Mouse (Mus musculus) liver, embryonic 13.5 days (tissue): ENCODE data around the gene Loxl4. TPM values are rescaled to one million over a fixed set of nuclear protein-coding genes. Genes with fewer than 3 reads are reported as not detected.

Experiments used
- ATAC-seq: fragments of 200-750 bp; cut with Nextera tagmentation; 2 replicates; pipeline ENCODE4 v1.8.0; 2017; ENCODE audit warnings: low read depth, mild to moderate bottlenecking, moderate number of reproducible peaks, moderate library complexity
- DNase-seq: peaks from one replicate; pipeline ENCODE4 v3.0.0; 2022
- H3K27ac ChIP-seq: fragments of 300-500 bp; sonication (generic); 2 replicates; pipeline ENCODE4 v1.5.1; 2015; ENCODE audit warnings: moderate library complexity, mild to moderate bottlenecking, inconsistent platforms
- H3K27me3 ChIP-seq: fragments of 300-500 bp; sonication (generic); 2 replicates; pipeline ENCODE4 v1.6.1; 2015; ENCODE audit warnings: mild to moderate bottlenecking, inconsistent platforms
- H3K36me3 ChIP-seq: fragments of 300-500 bp; sonication (generic); 2 replicates; pipeline ENCODE4 v1.6.1; 2015; ENCODE audit warnings: mild to moderate bottlenecking, inconsistent platforms
- H3K4me1 ChIP-seq: fragments of 300-500 bp; sonication (generic); replicated peaks from 2 replicates; pipeline ENCODE4 v1.6.1; 2015; ENCODE audit warnings: inconsistent platforms
- H3K4me2 ChIP-seq: fragments of 300-500 bp; sonication (generic); 2 replicates; pipeline ENCODE4 v1.6.1; 2015; ENCODE audit warnings: inconsistent platforms, mild to moderate bottlenecking, moderate library complexity
- H3K4me3 ChIP-seq: fragments of 300-500 bp; sonication (generic); replicated peaks from 2 replicates; pipeline ENCODE4 v1.5.1; 2015; ENCODE audit warnings: mild to moderate bottlenecking, inconsistent platforms
- H3K9ac ChIP-seq: fragments of 300-500 bp; sonication (generic); 2 replicates; pipeline ENCODE4 v1.6.1; 2015; ENCODE audit warnings: mild to moderate bottlenecking, inconsistent platforms
- H3K9me3 ChIP-seq: fragments of 300-500 bp; sonication (generic); replicated peaks from 2 replicates; pipeline ENCODE4 v1.6.1; 2016; ENCODE audit warnings: inconsistent platforms
- WGBS: fragments of 180-500 bp; shearing (Covaris S2); methylation state at CpG from one replicate; pipeline ENCODE4 v1.1.7; 2015; ENCODE audit not compliant: insufficient replicate concordance; 5-methylcytosine and 5-hydroxymethylcytosine counted together
- polyA plus RNA-seq: library from polyadenylated mRNA; unstranded; fragments of >200 nt; fragmentation: Nextera tagmentation; extraction: Ambion mirVana; gene quantifications from 2 replicates; pipeline ENCODE4 v1.2.1, GENCODE M21; 2015

The Loxl4 gene
- polyA plus RNA-seq, 1 experiment from 2014 or later, result 0.18 TPM

DNA sequence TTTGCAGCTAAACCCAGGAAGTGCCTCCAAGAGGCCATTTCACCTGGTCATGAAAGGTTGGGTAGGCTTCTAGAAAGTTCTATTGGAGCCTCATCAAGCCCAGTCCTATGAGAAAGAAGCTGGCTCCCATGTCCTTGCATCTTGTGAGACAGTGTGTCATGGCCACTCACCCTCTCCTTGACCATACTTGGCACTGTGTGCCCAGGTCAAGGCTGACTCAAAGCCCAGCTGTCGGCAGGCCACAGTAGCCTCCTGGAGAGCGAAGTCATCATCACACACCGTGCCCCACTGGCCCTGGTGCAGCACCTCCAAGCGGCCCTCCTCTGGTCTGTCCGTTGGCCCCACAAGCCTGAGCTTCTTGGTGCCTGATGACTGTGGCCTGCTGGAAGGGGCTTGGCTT lies 4.5 kb downstream of the Loxl4 start:
- H3K27ac ChIP-seq, result no peak overlapping the region
- ATAC-seq, result no peak
- peaks cover 31% of the 10 kb centered on the region for H3K27me3 ChIP-seq

DNA sequence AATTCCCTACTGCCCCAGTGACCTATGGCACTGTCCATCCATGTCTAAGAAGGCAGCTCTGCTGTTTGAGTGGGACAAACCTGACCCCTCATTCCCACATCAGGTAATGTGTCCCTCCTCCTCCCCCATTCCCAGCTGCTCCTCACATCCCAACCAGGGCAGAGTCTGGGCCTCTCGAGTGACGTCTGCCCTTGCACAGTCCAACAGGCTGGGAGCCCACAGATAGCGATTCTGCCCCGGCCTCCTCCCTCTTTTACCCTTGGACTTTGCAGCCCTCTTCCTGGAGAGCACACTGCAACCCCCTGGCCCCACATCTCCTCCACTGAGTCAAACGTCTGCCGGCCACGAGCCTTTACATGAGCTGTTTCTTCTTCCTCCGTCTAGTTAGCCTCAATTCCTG lies 10.0 kb downstream of the Loxl4 start:
- no peak overlapping the region for H3K9ac ChIP-seq
- peaks cover 3% of the 10 kb centered on the region; the same call in 1 of the 2 replicates for H3K27me3 ChIP-seq
- WGBS, result 47% methylated on average over 8 of the region's 8 CpGs
- DNase-seq (no peak), ATAC-seq (no peak; the same call in 1 of the 2 replicates)
- H3K4me2 ChIP-seq, result no peak overlapping the region
- H3K27ac ChIP-seq, result no peak overlapping the region
- H3K4me3 ChIP-seq, result no peak overlapping the region
- no peaks in the 10 kb centered on the region for H3K36me3 ChIP-seq
- no peaks in the 10 kb centered on the region for H3K9me3 ChIP-seq
- H3K4me1 ChIP-seq, result no peaks in the 10 kb centered on the region

More for the DNA sequence above, 4.5 kb downstream of the Loxl4 start:
- H3K4me3 ChIP-seq, result no peak overlapping the region
- H3K9me3 ChIP-seq, result no peaks in the 10 kb centered on the region
- DNase-seq, result no peak
- peaks cover 8% of the 10 kb centered on the region; the same call in 1 of the 2 replicates for H3K4me1 ChIP-seq
- WGBS, result 79% methylated on average over 5 of the region's 5 CpGs
- no peak overlapping the region for H3K9ac ChIP-seq
- no peak overlapping the region for H3K4me2 ChIP-seq
- H3K36me3 ChIP-seq, result no peaks in the 10 kb centered on the region

DNA sequence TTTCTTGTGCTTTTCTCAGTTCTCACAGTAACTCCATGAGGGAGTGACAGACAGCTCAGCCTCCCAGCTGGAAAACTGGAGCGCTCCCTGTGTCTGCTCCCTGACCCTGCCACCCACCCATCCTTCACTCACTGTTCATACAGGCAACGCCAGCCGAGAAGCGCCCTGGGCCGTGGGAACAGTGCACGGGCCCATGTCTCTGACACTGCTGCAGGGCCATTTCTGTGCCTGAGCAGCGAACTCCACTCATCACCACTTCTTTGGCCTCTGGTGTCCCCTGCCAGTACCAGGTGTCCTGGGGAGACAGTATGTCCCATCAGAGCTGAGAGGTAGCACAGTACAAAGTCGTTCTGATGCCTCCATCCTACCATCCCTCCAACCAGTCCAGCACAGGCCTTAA lies 10.6 kb downstream of the Loxl4 start:
- H3K36me3 ChIP-seq, result no peaks in the 10 kb centered on the region
- DNase-seq (no peak), ATAC-seq (no peak)
- H3K9me3 ChIP-seq, result no peaks in the 10 kb centered on the region
- no peaks in the 10 kb centered on the region for H3K4me1 ChIP-seq
- 75% methylated on average over 8 of the region's 8 CpGs for WGBS
- H3K27me3 ChIP-seq, result peaks cover 3% of the 10 kb centered on the region; the same call in 1 of the 2 replicates
- no peak overlapping the region for H3K9ac ChIP-seq
- no peak overlapping the region for H3K4me3 ChIP-seq
- no peak overlapping the region for H3K27ac ChIP-seq
- H3K4me2 ChIP-seq, result no peak overlapping the region

DNA sequence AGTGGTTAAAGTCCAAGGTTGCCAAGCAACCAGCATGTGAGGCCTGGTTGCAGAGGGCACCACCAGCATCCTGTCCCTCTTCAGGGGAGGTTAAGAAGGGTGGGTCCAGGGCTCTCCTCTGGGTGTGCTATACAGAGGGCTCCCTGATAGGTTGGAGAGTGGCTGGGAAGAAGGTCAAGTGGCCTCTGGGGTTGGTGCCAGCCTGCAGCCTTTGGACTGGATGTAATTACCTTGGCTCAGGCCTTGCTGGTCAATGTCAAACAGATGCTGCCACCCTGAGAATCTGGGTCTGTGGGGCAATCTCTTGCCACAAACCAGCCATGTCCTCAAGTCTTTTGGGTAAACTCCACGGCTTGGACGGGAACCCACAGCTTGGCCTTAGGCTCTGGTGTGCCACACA lies 11.2 kb downstream of the Loxl4 start:
- no peaks in the 10 kb centered on the region for H3K36me3 ChIP-seq
- no peak overlapping the region for H3K9ac ChIP-seq
- H3K9me3 ChIP-seq, result no peaks in the 10 kb centered on the region
- WGBS, result 71% methylated on average over 2 of the region's 2 CpGs
- ATAC-seq (no peak), DNase-seq (no peak)
- no peak overlapping the region for H3K4me3 ChIP-seq
- no peak overlapping the region for H3K27ac ChIP-seq
- H3K4me1 ChIP-seq, result no peaks in the 10 kb centered on the region
- no peak overlapping the region for H3K4me2 ChIP-seq
- H3K27me3 ChIP-seq, result peaks cover 3% of the 10 kb centered on the region; the same call in 1 of the 2 replicates

DNA sequence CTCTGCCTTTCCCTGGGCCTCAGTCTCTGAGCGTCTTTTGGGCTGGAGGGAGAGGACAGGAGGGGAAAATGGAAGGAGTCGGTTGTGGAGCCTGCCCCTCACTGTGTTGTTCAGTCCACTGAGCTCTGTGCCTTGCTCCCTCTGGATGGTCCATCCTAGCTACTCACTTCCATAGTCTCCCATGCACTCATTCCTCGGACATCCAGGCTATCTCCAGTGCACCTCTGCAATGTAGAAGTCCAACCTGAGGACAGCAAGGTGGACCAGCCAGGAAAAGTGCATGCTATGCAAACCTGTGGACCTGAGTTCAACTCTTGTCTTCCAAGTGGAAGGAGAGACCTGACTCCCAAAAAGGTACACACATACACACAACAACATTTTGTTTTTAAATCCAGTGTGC lies 12.0 kb downstream of the Loxl4 start:
- H3K4me3 ChIP-seq, result no peak overlapping the region
- H3K4me2 ChIP-seq, result no peak overlapping the region
- peaks cover 4% of the 10 kb centered on the region; the same call in 1 of the 2 replicates for H3K36me3 ChIP-seq
- no peaks in the 10 kb centered on the region for H3K4me1 ChIP-seq
- no peak overlapping the region for H3K9ac ChIP-seq
- DNase-seq (no peak), ATAC-seq (no peak)
- peaks cover 3% of the 10 kb centered on the region; the same call in 1 of the 2 replicates for H3K27me3 ChIP-seq
- H3K9me3 ChIP-seq, result no peaks in the 10 kb centered on the region
- 57% methylated on average over 3 of the region's 3 CpGs for WGBS
- H3K27ac ChIP-seq, result no peak overlapping the region

DNA sequence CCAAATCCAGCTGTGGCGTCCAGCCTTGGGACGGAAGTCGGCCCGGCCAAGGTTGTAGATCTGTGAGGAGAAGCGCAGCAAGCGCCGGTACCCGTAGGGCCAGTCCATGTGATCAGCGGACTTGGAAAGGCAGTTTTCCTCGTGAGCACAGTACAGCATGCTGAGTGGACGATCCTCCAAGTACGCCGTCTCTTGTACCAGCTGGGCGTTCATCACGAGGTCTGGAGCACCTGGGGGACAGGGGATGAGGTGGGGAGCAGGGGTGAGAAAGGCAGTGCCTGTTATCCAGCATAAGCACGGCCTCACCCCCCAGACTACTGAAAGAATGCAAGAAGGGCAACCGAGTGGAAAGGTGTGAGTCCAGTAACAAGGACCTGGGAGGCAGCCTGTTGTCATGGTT lies 12.7 kb downstream of the Loxl4 start:
- Histone ChIP-seq H3K27me3 (peaks cover 3% of the 10 kb centered on the region; the same call in 1 of the 2 replicates), H3K4me2 (no peak overlapping the region), H3K9ac (no peak overlapping the region), H3K9me3 (no peaks in the 10 kb centered on the region), H3K4me3 (no peak overlapping the region), H3K27ac (no peak overlapping the region), H3K36me3 (peaks cover 4% of the 10 kb centered on the region), H3K4me1 (no peaks in the 10 kb centered on the region)
- WGBS, result 79% methylated on average over 17 of the region's 17 CpGs
- DNase-seq (no peak), ATAC-seq (no peak)

DNA sequence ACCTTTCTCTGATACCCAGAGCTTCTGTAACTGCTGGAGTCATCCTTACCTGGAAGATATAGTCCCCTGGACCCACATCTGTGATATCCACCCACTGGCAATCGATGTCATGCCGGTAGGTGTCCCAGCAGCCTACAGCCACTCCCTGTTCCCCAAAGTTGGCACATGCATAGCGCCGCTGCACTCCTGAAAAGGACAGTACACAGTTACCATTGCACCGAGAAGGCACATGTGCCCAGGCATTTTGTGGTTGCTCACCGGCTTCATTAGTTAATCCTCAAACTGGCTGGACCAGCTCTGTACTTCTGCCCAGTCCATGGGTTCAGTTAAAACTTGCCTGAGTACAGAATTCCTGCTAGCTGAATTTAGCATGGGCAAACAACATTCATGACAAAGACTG lies 14.7 kb downstream of the Loxl4 start:
- 89% methylated on average over 6 of the region's 6 CpGs for WGBS
- Histone ChIP-seq H3K4me1 (no peaks in the 10 kb centered on the region), H3K27me3 (no peaks in the 10 kb centered on the region), H3K9me3 (no peaks in the 10 kb centered on the region), H3K27ac (no peak overlapping the region), H3K36me3 (peaks cover 18% of the 10 kb centered on the region), H3K4me3 (no peak overlapping the region), H3K4me2 (no peak overlapping the region), H3K9ac (no peak overlapping the region)
- ATAC-seq (no peak), DNase-seq (no peak)

DNA sequence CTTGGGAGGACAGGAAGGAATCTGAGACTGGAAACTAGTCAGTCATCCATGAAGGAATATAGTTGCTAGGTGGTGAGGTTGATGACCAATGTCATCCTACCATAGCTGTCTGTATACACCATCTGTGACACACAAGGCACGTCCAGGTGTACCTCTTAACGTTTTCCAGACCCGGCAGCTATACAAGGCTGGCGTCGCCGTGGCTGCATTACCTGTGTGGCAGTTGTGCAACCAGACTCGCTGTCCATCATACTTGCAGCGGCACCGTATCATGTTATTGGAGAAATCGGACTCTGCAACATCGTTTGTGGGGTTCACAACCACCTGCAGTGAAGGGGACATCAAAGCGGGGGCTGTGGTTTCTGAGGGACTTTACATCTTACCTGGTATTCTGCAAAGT lies 15.3 kb downstream of the Loxl4 start:
- H3K9me3 ChIP-seq, result no peaks in the 10 kb centered on the region
- H3K4me1 ChIP-seq, result no peaks in the 10 kb centered on the region
- no peak for DNase-seq
- no peak overlapping the region for H3K27ac ChIP-seq
- no peak overlapping the region for H3K4me3 ChIP-seq
- 86% methylated on average over 12 of the region's 12 CpGs for WGBS
- no peak for ATAC-seq
- H3K27me3 ChIP-seq, result no peaks in the 10 kb centered on the region
- H3K9ac ChIP-seq, result no peak overlapping the region
- peaks cover 21% of the 10 kb centered on the region for H3K36me3 ChIP-seq
- H3K4me2 ChIP-seq, result no peak overlapping the region

DNA sequence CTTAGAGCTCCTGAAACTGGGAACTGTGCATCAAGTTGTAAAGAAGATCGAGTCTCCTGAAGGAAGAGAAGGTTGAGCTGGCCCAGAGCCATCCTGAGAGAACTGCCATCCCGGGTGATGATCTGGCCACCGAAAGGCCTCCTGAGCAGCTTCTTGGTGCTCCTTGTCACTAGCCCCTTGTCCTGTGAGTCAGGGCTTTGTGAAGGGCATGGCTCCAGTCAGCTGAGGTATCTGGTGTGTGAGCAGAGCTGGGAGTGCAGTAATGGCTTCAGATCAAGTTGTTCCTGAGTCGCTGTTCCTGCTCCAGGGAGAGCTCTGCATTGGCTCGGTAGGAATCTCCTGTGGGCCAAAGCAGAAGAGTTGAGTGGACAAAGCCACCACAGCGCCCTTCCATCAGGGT lies 17.5 kb downstream of the Loxl4 start:
- no peak for ATAC-seq
- Histone ChIP-seq H3K27me3 (no peaks in the 10 kb centered on the region), H3K9me3 (no peaks in the 10 kb centered on the region), H3K27ac (no peak overlapping the region), H3K4me1 (no peaks in the 10 kb centered on the region), H3K36me3 (peaks cover 40% of the 10 kb centered on the region), H3K9ac (no peak overlapping the region), H3K4me2 (no peak overlapping the region), H3K4me3 (no peak overlapping the region)
- DNase-seq, result no peak
- 83% methylated on average over 6 of the region's 6 CpGs for WGBS

DNA sequence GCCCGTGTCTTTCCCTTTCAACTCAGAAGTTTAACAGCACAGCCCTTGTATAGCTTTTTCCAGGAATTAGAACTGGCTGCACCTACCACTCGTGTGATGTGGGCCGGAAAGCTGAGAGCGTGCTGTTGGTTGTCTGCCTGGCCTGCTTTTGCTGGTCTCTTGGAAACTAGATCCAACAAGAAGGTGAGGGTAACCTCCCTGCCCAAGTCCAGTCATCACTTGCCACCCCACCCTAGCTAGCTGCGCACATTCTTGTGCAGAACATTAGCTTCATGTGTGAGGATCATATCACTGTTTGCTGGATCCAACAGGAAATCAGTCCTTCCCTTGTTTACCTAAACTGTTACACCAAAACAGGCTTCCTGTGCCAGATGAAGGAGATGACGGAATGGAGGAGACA lies 19.2 kb downstream of the Loxl4 start:
- Histone ChIP-seq H3K4me3 (no peak overlapping the region), H3K9ac (no peak overlapping the region), H3K27me3 (no peaks in the 10 kb centered on the region), H3K4me2 (no peak overlapping the region), H3K4me1 (no peaks in the 10 kb centered on the region), H3K27ac (no peak overlapping the region), H3K9me3 (no peaks in the 10 kb centered on the region), H3K36me3 (peaks cover 40% of the 10 kb centered on the region)
- 82% methylated on average over 6 of the region's 6 CpGs for WGBS
- DNase-seq (no peak), ATAC-seq (no peak)

DNA sequence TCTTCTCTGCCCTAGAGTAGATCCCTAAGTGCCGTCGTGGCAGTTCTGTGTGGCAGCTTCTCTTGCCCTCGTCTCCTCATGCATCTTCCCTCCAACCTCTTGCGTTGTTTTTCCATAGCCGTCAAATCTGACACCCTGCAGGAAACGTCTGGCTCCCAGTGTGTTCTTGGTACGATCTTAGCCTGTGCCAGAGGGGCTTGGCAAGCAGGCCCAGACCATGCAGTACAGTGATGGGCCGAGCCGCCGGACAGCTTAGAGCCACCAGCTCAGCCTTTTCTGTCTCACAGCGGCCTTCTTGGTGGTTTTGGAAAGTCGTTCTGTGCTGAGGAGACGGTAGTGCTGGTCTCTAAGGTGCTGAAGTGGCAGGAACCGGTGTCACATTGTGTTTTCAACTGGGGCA lies 21.1 kb downstream of the Loxl4 start:
- Histone ChIP-seq H3K4me3 (no peak overlapping the region), H3K4me2 (no peak overlapping the region), H3K36me3 (peaks cover 45% of the 10 kb centered on the region), H3K9me3 (no peaks in the 10 kb centered on the region), H3K9ac (no peak overlapping the region), H3K27me3 (no peaks in the 10 kb centered on the region), H3K4me1 (no peaks in the 10 kb centered on the region), H3K27ac (no peak overlapping the region)
- ATAC-seq (no peak), DNase-seq (no peak)
- 86% methylated on average over 14 of the region's 14 CpGs for WGBS

DNA sequence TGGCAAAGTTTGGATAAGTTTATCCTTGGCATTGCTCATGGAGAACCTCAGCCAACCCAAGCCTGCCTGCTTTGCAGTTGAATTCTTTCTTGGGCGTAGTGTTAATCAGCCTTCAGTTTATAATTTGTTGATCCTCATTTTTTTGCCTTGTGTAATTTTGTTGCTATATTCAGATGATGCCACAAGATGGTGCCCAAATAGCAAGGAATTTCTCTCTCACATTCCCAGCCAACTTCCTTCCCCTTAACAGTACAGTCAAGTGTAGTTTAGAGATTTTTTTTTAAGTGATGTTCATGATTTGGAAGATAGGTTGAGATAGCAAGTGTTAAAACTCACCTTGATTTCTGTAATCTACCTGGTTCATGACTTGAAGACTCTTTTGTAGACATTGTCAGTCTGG lies 23.4 kb downstream of the Loxl4 start:
- H3K36me3 ChIP-seq, result peaks cover 50% of the 10 kb centered on the region
- WGBS, result 66% methylated on average over 1 of the region's 1 CpGs
- H3K4me2 ChIP-seq, result no peak overlapping the region
- no peak for ATAC-seq
- DNase-seq, result no peak
- H3K27me3 ChIP-seq, result no peaks in the 10 kb centered on the region
- H3K4me3 ChIP-seq, result no peak overlapping the region
- no peaks in the 10 kb centered on the region for H3K9me3 ChIP-seq
- no peak overlapping the region for H3K9ac ChIP-seq
- H3K4me1 ChIP-seq, result peaks cover 14% of the 10 kb centered on the region
- H3K27ac ChIP-seq, result no peak overlapping the region
